Mouse (Mus musculus): ENCODE results near the gene Ap5b1. TPM values are rescaled to one million over a fixed set of nuclear protein-coding genes. Genes with fewer than 3 reads are reported as not detected.

Gene Ap5b1
- total RNA-seq (2021): 10 to 100 TPM; 11.6 to 12.2 TPM

- intact Hi-C loops (cut with DNase I): loop anchor here (5.0 kb wide), 1 partner anchor 41 kb away; no protein-coding TSS in a partner anchor
Measured at GRCm38 (mm10) chr19:5567534-5568469, at the start of gene Ap5b1. Gene Ap5b1 (plus strand): TSS chr19:5568025.

DNA sequence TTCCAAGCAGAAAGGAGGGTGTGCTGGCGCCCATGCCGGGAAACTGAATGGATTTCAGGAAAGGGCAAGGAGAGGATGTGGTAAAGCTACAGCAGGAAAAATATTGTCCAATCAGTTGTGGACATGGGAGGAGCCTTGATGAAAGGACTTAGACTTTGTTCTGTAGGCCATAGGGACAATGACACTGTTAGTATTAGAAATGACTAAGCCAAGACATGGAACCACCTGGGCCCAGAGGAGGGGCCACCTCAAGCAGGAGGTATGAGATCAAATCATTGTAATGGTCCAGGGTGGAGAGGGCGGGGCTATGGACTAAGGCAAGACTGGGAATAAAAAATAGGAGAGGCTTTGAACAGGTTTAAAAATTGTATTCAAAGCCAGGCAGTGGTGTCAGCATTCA lies 49.1 kb upstream of the Ap5b1 start:
- intact Hi-C loops (cut with DNase I): no loop called here
- no peak for DNase-seq

More at GRCm38 (mm10) chr19:5567534-5568469, at the start of gene Ap5b1:
- DNase-seq: peak; percentile 93

GRCm38 (mm10) chr19:5525204-5525603 lies 42.6 kb upstream of the Ap5b1 start:
- intact Hi-C loops (cut with DNase I): loop anchor here (5.0 kb wide), 1 partner anchor 42 kb away; the partner anchor contains the start of gene Ap5b1
- no peak for DNase-seq

- intact Hi-C loops (cut with DNase I): loop anchor here (5.0 kb wide), 1 partner anchor 38 kb away; the partner anchor contains the start of gene Ap5b1
- DNase-seq: peak; percentile 96
Measured at GRCm38 (mm10) chr19:5529325-5530137, 38.3 kb upstream of the Ap5b1 start.

GRCm38 (mm10) chr19:5530138-5530524 lies 37.7 kb upstream of the Ap5b1 start:
- intact Hi-C loops (cut with DNase I): no loop called here
- DNase-seq: no peak

DNA sequence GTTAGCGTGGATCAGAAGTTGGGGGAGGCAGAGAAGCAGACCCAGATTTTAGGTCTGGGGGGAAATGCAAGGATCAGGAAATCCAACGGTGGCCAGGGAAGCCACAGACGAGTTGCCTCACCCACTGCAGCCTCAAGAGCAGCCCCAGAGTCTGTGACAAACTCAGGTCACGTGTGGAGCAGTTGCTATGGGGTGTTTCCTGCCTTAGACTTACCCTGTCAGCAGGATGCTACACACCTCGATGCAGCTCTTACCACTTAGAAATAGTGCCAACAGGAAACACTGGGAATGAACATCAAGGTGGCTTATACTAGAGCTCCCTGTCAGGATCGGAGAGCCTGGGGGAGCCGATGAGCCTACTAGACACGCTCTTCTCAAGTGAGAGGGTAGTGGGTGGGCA lies 35.3 kb upstream of the Ap5b1 start:
- intact Hi-C loops (cut with DNase I): no loop called here
- no peak for DNase-seq

DNA sequence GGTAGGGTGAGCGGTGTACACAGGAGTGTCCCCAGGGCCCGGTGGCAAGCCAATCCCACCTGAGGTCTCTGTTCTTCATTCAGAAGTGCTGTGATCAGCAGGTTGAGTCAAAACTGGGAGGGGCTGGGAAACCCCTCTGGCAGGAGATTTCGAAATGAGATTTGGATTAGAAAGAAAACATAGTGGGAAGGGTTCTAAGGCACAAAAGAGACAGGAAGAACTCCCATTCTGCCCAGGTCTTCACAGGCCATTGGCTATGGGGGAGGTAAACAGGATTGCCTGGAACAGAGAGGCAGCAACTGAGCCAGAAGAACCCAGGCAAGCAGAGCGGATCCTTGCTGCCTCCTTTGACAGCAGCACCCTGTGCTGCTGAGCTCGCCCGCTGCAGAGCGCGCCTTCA lies 29.0 kb upstream of the Ap5b1 start:
- intact Hi-C loops (cut with DNase I): no loop called here
- DNase-seq: no peak

GRCm38 (mm10) chr19:5543362-5543761 lies 24.5 kb upstream of the Ap5b1 start:
- DNase-seq: no peak
- intact Hi-C loops (cut with DNase I): no loop called here

DNA sequence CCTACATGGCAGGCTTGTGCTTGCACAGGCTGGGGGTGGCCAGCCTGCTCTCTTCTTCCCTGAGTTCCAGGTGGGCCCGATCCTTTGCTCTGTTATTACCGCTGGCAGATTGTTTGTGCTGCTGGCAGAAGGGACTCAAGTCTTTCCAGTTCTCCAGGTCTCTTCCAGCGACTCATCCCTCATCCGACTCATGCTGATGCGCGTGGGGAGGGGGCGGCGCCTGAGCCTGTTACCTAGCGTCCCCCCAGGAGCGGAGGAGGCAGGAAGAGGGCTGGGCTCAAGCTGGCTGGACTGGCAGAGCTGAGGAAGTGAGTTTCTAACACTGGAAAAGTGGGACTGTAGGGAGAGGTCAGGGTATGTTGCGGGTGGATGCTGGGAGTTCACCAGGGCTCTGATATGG lies 23.8 kb upstream of the Ap5b1 start:
- intact Hi-C loops (cut with DNase I): no loop called here
- no peak for DNase-seq

GRCm38 (mm10) chr19:5547471-5548056 lies 20.3 kb upstream of the Ap5b1 start:
- intact Hi-C loops (cut with DNase I): no loop called here
- no peak for DNase-seq

GRCm38 (mm10) chr19:5553802-5554201 lies 14.0 kb upstream of the Ap5b1 start:
- DNase-seq: no peak
- intact Hi-C loops (cut with DNase I): no loop called here

GRCm38 (mm10) chr19:5554212-5554611 lies 13.6 kb upstream of the Ap5b1 start:
- no peak for DNase-seq
- intact Hi-C loops (cut with DNase I): no loop called here

DNA sequence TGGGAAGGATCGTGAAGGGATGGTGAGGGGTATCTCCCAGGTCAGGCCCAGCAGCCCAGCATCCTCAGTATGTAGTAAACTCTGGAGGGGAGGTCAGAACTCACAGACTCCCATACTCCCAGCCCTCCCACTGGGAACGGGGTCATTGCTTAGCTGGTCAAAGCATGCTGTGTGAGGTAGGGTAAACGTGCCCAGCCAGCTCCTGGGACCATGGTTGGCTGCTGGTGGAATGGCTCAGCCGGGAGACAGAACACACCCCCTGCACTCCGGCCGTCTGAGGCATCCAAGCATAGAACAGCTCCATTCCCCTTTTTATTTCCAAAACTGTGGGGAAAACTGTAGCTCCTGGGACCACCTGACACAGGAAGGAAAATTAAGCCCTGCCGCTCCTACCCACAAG lies 9.7 kb upstream of the Ap5b1 start:
- intact Hi-C loops (cut with DNase I): no loop called here
- no peak for DNase-seq

- intact Hi-C loops (cut with DNase I): no loop called here
- DNase-seq: no peak
Measured at GRCm38 (mm10) chr19:5558770-5559169, 9.1 kb upstream of the Ap5b1 start.

GRCm38 (mm10) chr19:5559229-5559628 lies 8.6 kb upstream of the Ap5b1 start:
- DNase-seq: no peak
- intact Hi-C loops (cut with DNase I): no loop called here

GRCm38 (mm10) chr19:5559631-5560456 lies 8.0 kb upstream of the Ap5b1 start:
- no peak for DNase-seq
- intact Hi-C loops (cut with DNase I): no loop called here

GRCm38 (mm10) chr19:5560457-5561041 lies 7.3 kb upstream of the Ap5b1 start, which contains the start of gene Ovol1:
Gene Ovol1 (minus strand): TSS chr19:5560646.
- no peak for DNase-seq
- intact Hi-C loops (cut with DNase I): no loop called here

DNA sequence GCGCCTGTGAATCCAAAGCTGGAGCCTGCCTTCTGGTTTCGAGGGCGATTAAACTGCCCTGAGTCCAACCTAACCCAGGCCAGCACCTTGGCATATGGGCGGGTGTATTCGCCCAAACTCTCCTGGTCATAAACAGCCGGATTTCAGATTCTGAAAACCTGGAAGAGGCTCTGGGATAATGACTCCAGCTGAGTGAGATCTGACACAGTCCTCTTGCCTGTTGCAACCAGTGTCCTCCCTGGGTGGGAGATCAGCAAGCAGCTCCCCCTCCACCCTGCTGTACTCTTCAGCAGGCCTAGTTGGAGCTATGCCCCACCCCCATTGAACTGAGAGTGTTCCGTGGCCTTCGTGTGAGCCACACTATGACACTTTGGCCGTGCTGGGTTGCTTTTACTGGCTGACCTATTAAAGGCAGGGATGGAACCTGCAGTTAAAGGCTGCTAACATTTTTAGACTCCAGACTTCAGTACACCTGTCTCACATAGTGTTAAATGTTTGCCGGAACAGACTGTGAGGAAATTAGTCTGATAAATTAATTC lies 6.5 kb upstream of the Ap5b1 start:
- intact Hi-C loops (cut with DNase I): no loop called here

GRCm38 (mm10) chr19:5561886-5562285 lies 5.9 kb upstream of the Ap5b1 start:
- intact Hi-C loops (cut with DNase I): no loop called here
- DNase-seq: no peak

More for the DNA sequence above, 6.5 kb upstream of the Ap5b1 start:
- DNase-seq: no peak

Data from left cerebral cortex, postnatal 4 days (tissue).